Mouse (Mus musculus) embryonic stem cell, embryonic (primary cell): ENCODE data around the gene Anxa1.

Experiments used
- CTCF ChIA-PET, 4 experiments: fragments of 300-600 bp in 2 of 4; fragments of 350-600 bp in 2 of 4; sonication (Branson Sonifier 250); formaldehyde crosslinking; loops; one replicate each; lab custom pipeline; 2022; ENCODE audit warnings: inconsistent platforms in 2 of 4; lab: Charles Lee
- POLR2A ChIA-PET, 4 experiments: fragments of 300-600 bp in 2 of 4; fragments of 350-600 bp in 2 of 4; sonication (Branson Sonifier 250); formaldehyde crosslinking; loops; one replicate each; lab custom pipeline; 2022; ENCODE audit warnings: antibody characterized with exemption in 4 of 4, inconsistent platforms in 1 of 4; lab: Charles Lee

The Anxa1 gene

DNA sequence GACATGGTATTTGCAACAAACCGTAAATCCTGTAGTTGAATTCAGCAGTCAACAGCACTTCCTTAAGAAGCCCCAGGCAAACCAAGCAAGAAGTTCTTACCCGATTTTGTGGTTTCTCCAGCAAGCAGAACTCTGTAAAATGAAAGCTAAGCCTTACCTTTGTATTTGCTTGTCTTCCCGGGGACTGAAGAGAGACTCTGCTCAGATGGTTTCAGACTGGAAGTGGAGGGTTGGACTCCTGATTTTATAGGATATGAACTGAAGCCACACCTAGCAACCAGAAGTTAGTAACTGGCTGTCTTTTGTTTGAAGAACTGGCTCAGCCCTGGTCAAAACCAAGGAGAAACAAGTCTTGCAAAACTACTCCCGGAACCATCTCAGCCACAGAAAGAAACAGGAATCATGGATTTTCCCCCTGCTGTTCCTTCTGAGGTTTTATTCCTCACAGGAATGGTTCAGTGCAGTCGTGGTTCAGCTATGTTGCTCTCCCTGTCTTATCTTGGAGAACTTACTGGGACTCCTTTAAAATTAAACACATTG is at the start of gene Anxa1:
Gene Anxa1 (minus strand): TSS at position 490 of the 540 bp plus-strand sequence.
- ChIA-PET CTCF (no interaction called here), POLR2A (interaction anchor here in 1 of 4 experiments (0.6 kb wide), 1 partner anchor 884 kb away, joined by 3 read pairs; no protein-coding TSS in a partner anchor)

GRCm38 (mm10) chr19:20437043-20437442 is 46.3 kb upstream of the Anxa1 start:
- CTCF ChIA-PET: interaction anchor here in 1 of 4 experiments (0.6 to 1.3 kb wide), 2 partner anchors 74 to 293 kb away, joined by 3 to 5 read pairs; no protein-coding TSS in a partner anchor
- POLR2A ChIA-PET: interaction anchor here in 1 of 4 experiments (0.7 kb wide), 1 partner anchor 279 kb away, joined by 9 read pairs; no protein-coding TSS in a partner anchor

GRCm38 (mm10) chr19:20434541-20434940 is 43.8 kb upstream of the Anxa1 start:
- ChIA-PET POLR2A (no interaction called here), CTCF (interaction anchor here (0.5 to 1.3 kb wide), 14 partner anchors 12 to 1426 kb away, joined by 3 to 8 read pairs (median 3); no protein-coding TSS in a partner anchor)

DNA sequence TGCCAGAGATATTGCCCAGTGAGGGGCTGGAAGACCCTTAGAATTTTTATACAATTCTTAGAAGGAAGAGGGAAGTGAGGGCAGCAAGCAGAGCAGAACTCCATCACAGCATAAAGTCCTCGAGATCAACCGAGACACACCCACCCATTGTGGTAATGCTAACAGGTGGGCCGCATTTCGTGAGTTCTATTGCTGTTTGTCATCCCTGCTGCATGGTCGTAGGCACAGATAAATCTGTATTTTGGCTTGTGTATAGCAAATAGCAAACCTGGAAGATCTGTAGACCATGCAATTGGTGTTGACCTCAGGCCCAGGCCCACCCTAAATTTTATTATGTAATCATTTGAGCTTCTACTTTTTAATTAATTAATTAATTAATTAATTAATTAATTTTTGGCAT is 43.2 kb upstream of the Anxa1 start:
- CTCF ChIA-PET: interaction anchor here in 3 of 4 experiments (0.6 to 1.3 kb wide), 8 partner anchors 12 to 595 kb away, joined by 3 to 8 read pairs (median 3); no protein-coding TSS in a partner anchor
- POLR2A ChIA-PET: no interaction called here

GRCm38 (mm10) chr19:20426443-20427161 is 35.9 kb upstream of the Anxa1 start:
- CTCF ChIA-PET: no interaction called here
- POLR2A ChIA-PET: interaction anchor here in 1 of 4 experiments (0.7 kb wide), 1 partner anchor 332 kb away, joined by 4 read pairs; no protein-coding TSS in a partner anchor

- ChIA-PET CTCF (interaction anchor here in 1 of 4 experiments (0.7 kb wide), 1 partner anchor 523 kb away, joined by 3 read pairs; no protein-coding TSS in a partner anchor), POLR2A (no interaction called here)
Measured at GRCm38 (mm10) chr19:20411276-20411675, 20.5 kb upstream of the Anxa1 start.

GRCm38 (mm10) chr19:20409541-20410528 is 19.1 kb upstream of the Anxa1 start:
- POLR2A ChIA-PET: no interaction called here
- CTCF ChIA-PET: no interaction called here

DNA sequence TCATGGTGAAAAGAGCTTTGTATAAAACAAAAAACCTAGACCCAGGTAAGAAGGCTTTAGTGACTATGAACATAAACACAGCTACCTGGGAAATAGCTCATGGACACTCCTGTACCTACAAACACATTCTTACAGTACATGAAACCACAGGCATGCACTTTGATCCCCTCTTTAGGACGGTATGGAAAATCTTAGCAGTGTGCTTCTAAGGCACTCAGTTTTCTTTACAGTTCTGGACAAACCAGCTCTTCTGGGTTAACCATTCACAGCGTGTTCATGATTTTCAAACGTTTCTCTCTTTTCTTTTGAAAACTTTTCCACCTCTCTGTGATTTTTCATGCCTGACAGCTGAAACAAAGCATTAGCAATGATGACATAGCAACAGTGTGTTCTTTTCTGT is 15.7 kb upstream of the Anxa1 start:
- POLR2A ChIA-PET: no interaction called here
- CTCF ChIA-PET: no interaction called here

GRCm38 (mm10) chr19:20405015-20405414 is 14.3 kb upstream of the Anxa1 start:
- CTCF ChIA-PET: no interaction called here
- POLR2A ChIA-PET: no interaction called here

DNA sequence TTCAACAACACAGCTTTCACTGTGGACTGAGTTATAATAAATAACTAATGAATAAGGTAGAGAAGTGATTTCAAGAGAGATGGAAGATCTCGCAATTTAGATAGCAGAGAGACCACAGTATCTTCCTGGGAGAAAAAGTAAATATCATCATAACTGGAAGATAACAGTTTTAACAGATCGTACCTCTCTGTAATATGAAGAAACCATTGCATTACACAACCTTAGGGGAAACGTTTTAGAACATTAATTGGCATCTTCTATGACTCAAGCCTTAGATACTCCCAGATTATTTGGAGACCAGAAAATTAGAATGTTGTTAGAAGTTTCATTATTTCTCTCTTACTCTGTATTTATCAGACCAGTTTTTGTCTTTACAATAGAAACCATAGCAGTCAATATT is 13.0 kb upstream of the Anxa1 start:
- POLR2A ChIA-PET: no interaction called here

DNA sequence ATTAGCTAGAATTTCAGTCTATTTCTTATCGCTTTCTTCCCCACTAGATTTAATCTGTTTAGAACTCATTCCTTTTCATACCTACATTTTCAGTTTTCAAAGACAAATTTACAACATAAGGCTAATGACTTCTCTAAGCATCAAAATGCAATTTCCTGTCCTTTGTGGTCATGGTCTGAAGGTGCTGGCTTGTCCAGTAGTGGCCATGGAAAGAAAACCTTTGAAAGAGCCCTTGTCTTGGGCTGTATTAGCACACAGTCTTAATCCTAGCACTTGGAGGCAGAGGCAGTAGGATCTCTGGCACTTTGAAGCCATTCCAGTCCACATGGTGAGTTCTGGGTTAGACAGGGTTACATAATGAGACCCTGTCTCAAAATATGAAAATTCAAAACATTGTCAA is 12.5 kb upstream of the Anxa1 start:
- POLR2A ChIA-PET: no interaction called here
- CTCF ChIA-PET: no interaction called here

More for the DNA sequence above, 13.0 kb upstream of the Anxa1 start:
- CTCF ChIA-PET: no interaction called here

DNA sequence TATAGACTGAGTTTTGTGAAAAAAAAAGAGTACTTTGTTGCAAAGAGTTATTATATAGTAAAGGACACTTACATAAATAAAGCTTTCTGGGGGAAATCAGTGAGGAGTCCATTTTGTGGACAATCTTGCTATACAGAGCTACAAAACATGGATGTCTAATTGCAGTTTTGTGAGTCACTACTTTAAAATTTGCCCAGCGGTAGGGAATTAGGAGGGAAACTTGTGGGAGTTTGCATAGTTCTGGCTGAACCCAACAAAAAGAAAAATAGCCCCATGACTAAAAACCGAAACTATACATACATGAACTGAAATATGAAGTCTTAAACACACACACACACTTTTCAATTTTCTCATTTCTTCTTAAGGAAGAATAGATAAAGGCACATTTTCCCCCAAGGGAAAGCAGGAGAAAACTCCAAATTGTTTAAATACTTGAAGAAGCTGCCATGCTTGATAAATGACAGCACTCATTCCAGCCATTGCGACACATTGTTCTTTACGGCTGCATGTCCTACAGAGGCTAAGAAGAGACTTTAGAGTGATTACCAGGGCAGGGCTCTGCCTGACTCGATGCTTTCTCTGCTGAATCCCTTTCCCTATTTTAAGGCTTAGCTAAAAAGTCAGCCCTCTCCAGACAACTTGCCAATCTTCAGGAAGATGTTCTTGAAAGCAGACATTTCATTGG is 11.9 kb upstream of the Anxa1 start:
- POLR2A ChIA-PET: no interaction called here
- CTCF ChIA-PET: interaction anchor here in 1 of 4 experiments (0.7 kb wide), 1 partner anchor 17 kb away, joined by 4 read pairs; no protein-coding TSS in a partner anchor

DNA sequence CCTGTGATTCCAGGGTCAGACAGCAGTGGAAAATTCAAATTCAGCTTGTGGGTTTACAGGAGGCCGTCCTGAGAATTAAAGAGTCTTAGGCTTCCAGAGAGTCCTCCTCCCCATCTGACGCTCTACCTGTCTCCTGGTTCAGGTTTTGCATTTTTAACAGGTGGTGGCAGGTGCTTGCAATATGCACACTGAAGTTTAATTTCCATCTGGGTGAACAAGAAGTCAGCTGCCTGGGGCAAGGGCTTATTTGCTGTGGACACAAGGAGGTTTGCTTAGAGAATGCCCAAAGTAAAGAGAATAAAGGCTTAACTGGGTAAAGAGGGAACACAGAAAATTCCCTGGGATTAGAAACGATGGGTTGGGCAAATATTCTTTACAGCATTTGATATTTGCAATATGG is 11.2 kb upstream of the Anxa1 start:
- CTCF ChIA-PET: interaction anchor here in 1 of 4 experiments (0.7 kb wide), 1 partner anchor 16 kb away, joined by 4 read pairs; no protein-coding TSS in a partner anchor

DNA sequence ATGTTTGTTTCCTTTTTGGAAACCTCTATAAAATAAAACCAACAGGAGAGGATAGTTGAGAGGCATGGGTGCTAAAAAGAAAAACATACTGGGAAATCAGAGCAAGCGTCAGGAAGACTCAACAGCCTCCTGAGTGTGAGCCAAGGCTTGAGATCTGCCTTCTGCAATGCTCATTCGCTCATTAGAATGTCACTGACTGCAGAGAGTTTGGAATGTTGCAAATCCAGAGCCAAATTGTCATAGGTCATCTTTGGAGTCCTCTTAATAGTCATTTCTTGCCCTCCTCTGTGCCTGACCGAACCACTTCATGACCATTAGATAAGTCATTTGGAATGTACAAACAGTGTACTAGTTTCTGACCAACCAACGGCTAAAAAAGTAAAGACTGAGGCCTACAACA is 8.4 kb upstream of the Anxa1 start:
- POLR2A ChIA-PET: no interaction called here
- CTCF ChIA-PET: no interaction called here

More for the DNA sequence above, 11.2 kb upstream of the Anxa1 start:
- POLR2A ChIA-PET: no interaction called here

DNA sequence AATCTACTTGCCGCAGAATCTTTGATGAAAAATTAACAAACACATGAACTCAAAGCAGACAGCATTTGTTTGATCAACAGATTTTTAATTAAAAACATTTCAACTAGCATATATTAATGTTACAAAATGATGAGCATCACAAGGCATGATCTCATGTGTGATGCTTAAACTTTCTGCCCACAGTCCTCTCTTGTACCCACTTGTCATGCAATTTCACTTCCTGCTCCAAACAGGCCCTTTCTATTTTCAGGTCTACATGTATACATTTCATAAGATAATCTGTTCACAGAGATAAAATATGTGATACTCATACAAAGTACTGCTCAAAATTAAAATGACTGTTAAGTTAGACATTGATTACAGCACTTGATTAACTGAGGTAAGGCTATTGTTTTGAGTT is 6.3 kb upstream of the Anxa1 start:
- ChIA-PET CTCF (no interaction called here), POLR2A (no interaction called here)

DNA sequence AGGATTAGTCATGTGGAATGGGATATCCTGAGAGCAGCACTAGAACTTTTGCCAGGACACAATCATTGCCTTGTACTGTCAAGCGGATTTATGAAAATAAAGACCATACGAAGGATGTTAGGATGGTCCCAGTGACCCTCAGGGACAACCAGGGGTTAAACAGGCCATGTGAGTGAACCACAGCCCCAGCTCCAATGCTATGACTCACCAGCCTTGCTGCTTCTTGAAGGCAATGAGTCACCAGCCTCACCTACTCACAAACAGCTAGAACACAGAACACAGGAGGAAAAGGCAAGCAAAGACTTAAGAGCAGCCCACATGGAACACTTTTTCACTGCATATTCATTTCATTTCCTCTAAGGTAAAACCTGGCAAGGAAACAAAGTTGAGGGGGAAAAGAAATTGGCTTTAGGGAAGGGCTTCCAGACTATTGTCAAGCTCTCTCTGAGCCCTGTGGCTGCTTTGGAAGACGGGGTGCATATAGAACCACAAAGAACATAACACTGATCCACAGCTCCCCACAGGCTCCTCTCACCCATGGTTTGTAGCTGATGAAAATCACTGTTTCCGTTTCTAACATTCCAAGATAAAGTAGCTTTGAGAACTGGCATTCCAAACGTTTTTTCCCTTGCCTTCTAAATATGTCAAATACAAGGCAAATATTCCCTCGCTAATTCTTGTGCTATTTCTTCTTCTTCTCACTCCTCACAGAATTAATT is 3.0 kb upstream of the Anxa1 start:
- ChIA-PET POLR2A (no interaction called here), CTCF (no interaction called here)

GRCm38 (mm10) chr19:20389723-20390122 is 1.0 kb downstream of the Anxa1 start:
- CTCF ChIA-PET: no interaction called here

GRCm38 (mm10) chr19:20389245-20389644 is 1.5 kb downstream of the Anxa1 start:
- ChIA-PET POLR2A (no interaction called here), CTCF (no interaction called here)

More at GRCm38 (mm10) chr19:20389723-20390122, 1.0 kb downstream of the Anxa1 start:
- POLR2A ChIA-PET: no interaction called here
